Mouse (Mus musculus): Measurements from ENCODE around the gene Ube2cbp.

GRCm38 (mm10) chr9:86476763-86477162 is 12.0 kb upstream of the Ube2cbp start:
- TF ChIP-seq POLR2A (IDR thresholded peaks at IDR 0.05; ENCODE audit: low read depth, low read length) (no peak), CTCF (IDR thresholded peaks at IDR 0.05; ENCODE audit: extremely low read depth, insufficient read length, insufficient replicate concordance, low read depth, low read length) (no peak)

All from small intestine, adult 2 months (tissue).